Comparison of ENCODE assay signal across 8 mouse cellular contexts in genomic region chr4:138395971-138396645, GRCm38 (mm10). TPM values are rescaled to one million over a fixed set of nuclear protein-coding genes. Genes with fewer than 3 reads are reported as not detected.
DNase-seq lines count a peak whose midpoint lies in the region; ATAC-seq lines count a peak whose summit lies in the region.

Fam43b (minus strand) TSS chr4:138396528.

- H3K4me3 ChIP-seq in embryonic facial prominence, embryonic 11.5 days (ENCODE audit: low read depth, low read length): peak within 1 kb of the TSS; percentile 38
- peak within 1 kb of the TSS; percentile 29 for H3K4me3 ChIP-seq in midbrain, embryonic 11.5 days (ENCODE audit: low read depth, low read length)

- H3K27ac ChIP-seq in embryonic facial prominence, embryonic 11.5 days (replicated peaks; ENCODE audit: low read depth, low read length): no peak within 1 kb of the TSS
- H3K27ac ChIP-seq in midbrain, embryonic 11.5 days (ENCODE audit: low read depth, low read length): no peak within 1 kb of the TSS

- DNase-seq in urinary bladder, postnatal 25 days (ENCODE audit: low spot score): peak; percentile 11
- DNase-seq in urinary bladder, postnatal 4 days (ENCODE audit: low spot score in 2 of 2): no peak
- DNase-seq in embryonic facial prominence, embryonic 11.5 days (ENCODE audit: low spot score): peak; percentile 54
- peak; percentile 44 to 50 for DNase-seq in heart, postnatal 14 days
- peak; percentile 64 to 68 for DNase-seq in layer of hippocampus, postnatal 25 days (ENCODE audit: extremely low spot score in 1 of 2, low spot score in 1 of 2)
- DNase-seq in midbrain, embryonic 11.5 days (ENCODE audit: low spot score, missing footprints): peak; percentile 92
- no peak for DNase-seq in spleen, adult 12 weeks (ENCODE audit: low spot score)
- DNase-seq in urinary bladder, postnatal 36 days (ENCODE audit: low spot score in 2 of 2): no peak

- no peaks in the 10 kb centered on the region for H3K9me3 ChIP-seq in embryonic facial prominence, embryonic 11.5 days (replicated peaks; ENCODE audit: control insufficient read depth, low read length)
- H3K9me3 ChIP-seq in midbrain, embryonic 11.5 days (ENCODE audit: control insufficient read depth, low read length): no peaks in the 10 kb centered on the region

- no peaks in the 10 kb centered on the region for H3K36me3 ChIP-seq in embryonic facial prominence, embryonic 11.5 days (replicated peaks; ENCODE audit: control insufficient read depth, insufficient read depth, low read depth, low read length)
- H3K36me3 ChIP-seq in midbrain, embryonic 11.5 days (ENCODE audit: control insufficient read depth, insufficient read depth, low read length): no peaks in the 10 kb centered on the region

- intact Hi-C loops in heart, postnatal 14 days (cut with DNase I): no loop called here

- H3K9ac ChIP-seq in embryonic facial prominence, embryonic 11.5 days (replicated peaks; ENCODE audit: low read length): no peak within 1 kb of the TSS
- no peak within 1 kb of the TSS for H3K9ac ChIP-seq in midbrain, embryonic 11.5 days (ENCODE audit: low read length)

- peaks cover 5% of the 10 kb centered on the region for H3K4me1 ChIP-seq in embryonic facial prominence, embryonic 11.5 days (ENCODE audit: control insufficient read depth, insufficient read depth, low read length)
- H3K4me1 ChIP-seq in midbrain, embryonic 11.5 days (ENCODE audit: control insufficient read depth, insufficient read depth, low read length): peaks cover 12% of the 10 kb centered on the region

- H3K4me2 ChIP-seq in embryonic facial prominence, embryonic 11.5 days (ENCODE audit: low read depth, low read length): peak within 1 kb of the TSS; percentile 73
- peak within 1 kb of the TSS; percentile 43 for H3K4me2 ChIP-seq in midbrain, embryonic 11.5 days

- H3K27me3 ChIP-seq in embryonic facial prominence, embryonic 11.5 days (ENCODE audit: control insufficient read depth, insufficient read depth, low read length): peaks cover 54% of the 10 kb centered on the region
- H3K27me3 ChIP-seq in midbrain, embryonic 11.5 days (ENCODE audit: control insufficient read depth, insufficient read depth, low read length): peaks cover 55% of the 10 kb centered on the region

- under 1% methylated on average over 46 of the region's 46 CpGs for WGBS in embryonic facial prominence, embryonic 11.5 days
- 1% methylated on average over 46 of the region's 46 CpGs for WGBS in midbrain, embryonic 11.5 days

- ATAC-seq in embryonic facial prominence, embryonic 11.5 days (replicated peaks; ENCODE audit: insufficient number of reproducible peaks, low FRiP score, low TSS enrichment, low read depth): no peak
- ATAC-seq in midbrain, embryonic 11.5 days (ENCODE audit: low FRiP score): no peak

RNA-seq across cellular contexts. Expression of gene Fam43b, which starts in this region (rescaled TPM):
- polyA plus RNA-seq in embryonic facial prominence, embryonic 11.5 days (2014; fragmentation: Nextera tagmentation; extraction: Ambion mirVana): 0.39 TPM in 1 of 2 replicates, not detected in the other
- total RNA-seq in heart, postnatal 14 days (2021): not detected
- 10 to 100 TPM; 28.7 to 31.0 TPM for total RNA-seq in layer of hippocampus, postnatal 25 days (2021)
- 0.14 TPM in 1 of 2 replicates, not detected in the other for polyA plus RNA-seq in midbrain, embryonic 11.5 days (2014; fragmentation: Nextera tagmentation; extraction: Ambion mirVana)

Comparison
In these comparisons a context has a peak if more than half of its experiments do, and no peak if none do; other contexts are left out.
1. RNA of gene Fam43b (total RNA-seq): 28.7 to 31.0 TPM in layer of hippocampus, postnatal 25 days; not detected in heart, postnatal 14 days; every median in the first group is over 10 times any median in the second.
2. DNase-seq: peak in urinary bladder, postnatal 25 days (single experiment) and layer of hippocampus, postnatal 25 days (2 of 2); none in urinary bladder, postnatal 4 days (0 of 2), spleen, adult 12 weeks (single experiment) and urinary bladder, postnatal 36 days (0 of 2).
3. Peak in DNase-seq, H3K4me3 ChIP-seq and H3K4me2 ChIP-seq in embryonic facial prominence, embryonic 11.5 days; RNA of the gene not detected or under 1 TPM.
4. Peak in DNase-seq in heart, postnatal 14 days; RNA of the gene not detected or under 1 TPM.
5. Peak in DNase-seq, H3K4me3 ChIP-seq and H3K4me2 ChIP-seq in midbrain, embryonic 11.5 days; RNA of the gene not detected or under 1 TPM.